Mouse (Mus musculus) Muller cell, postnatal 12 days (primary cell): ENCODE results near the gene Gm5798.
"Not testable (repeated sequence)": the region's sequence is repeated elsewhere in the genome, so short reads cannot be mapped to it uniquely, and the experiment has no call there.

ENCODE experiments used
- DNase-seq: peaks from one replicate; pipeline ENCODE4 v3.0.0-alpha.2; 2015; ENCODE audit errors: inconsistent ontology term

Gene Gm5798

GRCm38 (mm10) chr14:41348309-41348708 is at the start of gene Gm5798:
Gene Gm5798, plus strand, starts transcription at chr14:41348609.
- not testable (repeated sequence) for DNase-seq

GRCm38 (mm10) chr14:41386279-41386678 is 37.9 kb downstream of the Gm5798 start, which contains the start of gene Gm7945:
Gene Gm7945, minus strand, starts transcription at chr14:41386379.
- not testable (repeated sequence) for DNase-seq
